Mouse (Mus musculus) spleen, adult 18-20 months (tissue): Measurements from ENCODE around the gene Fgd3.

Experiments used
- DNase-seq, 2 experiments: peaks; one replicate each; pipeline ENCODE4 v3.0.0; 2022; ENCODE audit warnings: mixed read lengths in 2 of 2

Gene Fgd3

GRCm38 (mm10) chr13:49214454-49214853 is 105.7 kb downstream of the Fgd3 start:
- DNase-seq, result no peak

GRCm38 (mm10) chr13:49213531-49213932 is 106.6 kb downstream of the Fgd3 start:
- DNase-seq, result no peak

- no peak for DNase-seq
Measured at GRCm38 (mm10) chr13:49212711-49213500, 107.2 kb downstream of the Fgd3 start.
